Mouse (Mus musculus): ENCODE measurements at regions not wholly inside any gene's neighbourhood (a gene's known extent, or its start where the extent isn't known, plus 50 kb on each side); places are given as distances from the start of the nearest gene placed in this dataset.

DNA sequence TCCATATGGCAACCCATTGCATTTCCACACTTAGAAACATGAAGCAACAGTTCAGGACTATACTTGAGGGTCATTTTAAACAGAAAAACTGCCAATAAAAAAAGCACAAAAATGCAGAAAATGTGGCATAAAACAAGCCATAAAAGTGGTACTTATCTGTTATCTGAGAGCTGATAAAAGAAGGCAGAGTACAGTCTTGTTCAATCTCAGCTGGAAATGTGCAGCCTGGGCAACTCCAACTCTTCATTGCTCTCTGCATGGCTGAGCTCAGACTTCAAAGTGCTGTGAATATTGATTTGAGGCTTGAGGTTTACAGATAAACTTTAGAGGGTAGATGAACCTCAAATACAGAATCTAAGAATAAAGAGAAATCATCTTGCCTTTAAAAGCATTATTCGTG, 151.1 kb upstream of the Lrrn1 start:
- DNase-seq, result no peak

DNA sequence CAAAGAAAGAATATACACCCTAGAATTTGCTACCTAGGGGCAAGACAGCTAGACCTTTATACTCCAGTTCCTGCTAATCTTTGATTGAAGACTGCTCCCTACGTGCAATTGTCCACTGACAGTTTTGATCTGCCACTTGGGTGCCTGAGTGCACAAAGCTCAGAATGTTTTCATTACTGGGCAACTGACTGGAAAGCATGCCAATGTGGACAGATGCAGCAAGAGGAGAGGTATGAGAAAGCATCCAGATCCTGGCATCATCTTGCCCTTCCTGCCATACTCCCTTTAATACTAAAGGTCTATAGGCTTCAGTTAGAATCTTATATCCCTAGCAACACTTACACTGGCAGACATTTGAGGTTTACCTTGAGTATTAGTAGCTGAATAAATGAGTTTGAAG, 148.9 kb upstream of the Lrrn1 start:
- no peak for DNase-seq

DNA sequence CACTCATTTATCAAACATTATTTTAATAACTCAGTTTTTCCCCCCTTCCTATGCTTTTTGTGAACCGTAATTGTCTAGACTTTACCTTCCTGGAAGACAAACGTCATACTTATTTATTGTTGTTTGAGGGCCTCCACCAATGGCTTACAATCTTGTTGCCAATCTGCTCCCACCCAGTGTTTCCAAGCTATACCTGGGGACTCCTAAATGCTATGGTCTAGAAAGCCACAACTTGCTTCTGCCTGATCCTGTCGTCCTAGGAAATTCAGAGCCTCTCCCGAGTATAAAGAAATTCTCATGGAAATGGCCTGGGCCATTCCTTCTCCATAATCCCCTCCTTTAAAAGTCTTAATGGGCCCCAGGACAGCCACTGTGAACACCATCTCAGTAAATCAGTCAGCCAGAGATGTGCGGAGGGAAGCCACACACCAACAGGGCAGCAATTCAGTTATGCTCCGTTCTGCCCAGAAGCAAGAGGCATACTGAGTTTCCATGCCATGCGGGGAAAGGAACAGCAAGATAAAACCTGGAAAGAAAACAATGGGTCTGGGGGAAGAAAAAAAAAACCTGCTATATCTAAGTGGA, 143.4 kb upstream of the Lrrn1 start:
- DNase-seq, result no peak

DNA sequence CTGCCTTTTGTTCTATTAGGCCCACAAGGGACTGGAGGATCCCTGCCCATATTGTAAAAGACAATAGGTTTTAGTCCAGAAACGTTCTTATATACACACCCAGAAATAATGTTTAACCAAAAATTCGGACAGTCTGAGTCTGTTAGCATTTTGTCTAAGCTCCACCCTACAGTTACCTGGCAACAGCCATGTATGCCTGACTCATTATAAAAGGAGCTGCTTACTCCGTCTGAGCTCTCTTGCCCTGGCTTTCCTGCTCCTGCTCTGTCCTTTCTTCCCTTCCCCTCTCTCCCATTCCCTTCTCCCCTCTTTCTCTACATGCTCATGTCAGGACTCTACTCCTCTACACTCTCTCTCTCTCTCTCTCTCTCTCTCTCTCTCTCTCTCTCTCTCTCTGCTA, 139.7 kb upstream of the Lrrn1 start:
- DNase-seq, result no peak

DNA sequence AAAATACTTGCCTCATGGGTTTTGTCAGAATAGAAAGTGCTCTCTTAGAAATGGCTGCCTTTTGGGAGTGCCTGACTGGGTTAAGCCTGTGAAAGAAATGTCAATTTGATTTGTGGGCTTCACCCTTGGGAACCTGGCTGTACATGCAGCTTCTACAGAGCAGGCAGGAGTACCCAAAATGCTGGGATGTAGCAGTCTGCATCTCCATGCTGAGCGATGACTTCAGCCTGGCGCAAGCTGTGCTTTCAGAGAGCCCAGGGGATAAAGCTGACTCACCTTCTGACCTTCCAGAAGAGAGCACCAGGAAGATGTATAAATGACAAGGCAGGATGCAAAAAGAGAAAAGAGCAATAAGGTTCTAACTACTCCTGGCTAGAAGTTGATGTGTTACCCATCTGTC, 135.0 kb upstream of the Lrrn1 start:
- DNase-seq, result no peak

DNA sequence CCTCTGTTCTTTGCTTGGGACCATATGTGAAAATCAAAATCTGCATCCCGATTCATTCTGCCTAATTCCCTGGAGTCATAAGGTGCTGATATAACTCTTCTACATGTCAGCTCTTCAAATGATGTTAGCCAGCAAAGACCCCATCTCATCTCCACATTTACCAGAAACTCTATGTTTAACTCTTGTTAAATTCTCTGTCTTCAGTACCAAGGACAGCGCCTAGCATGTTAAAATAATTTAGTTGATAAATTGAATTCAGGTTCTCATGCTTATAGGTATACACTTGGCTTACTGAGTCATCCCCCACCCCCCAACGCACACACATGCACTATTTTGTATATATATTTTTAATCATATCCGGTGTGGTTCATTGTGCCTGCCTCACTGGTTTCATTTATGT, 113.8 kb upstream of the Lrrn1 start:
- DNase-seq, result no peak

DNA sequence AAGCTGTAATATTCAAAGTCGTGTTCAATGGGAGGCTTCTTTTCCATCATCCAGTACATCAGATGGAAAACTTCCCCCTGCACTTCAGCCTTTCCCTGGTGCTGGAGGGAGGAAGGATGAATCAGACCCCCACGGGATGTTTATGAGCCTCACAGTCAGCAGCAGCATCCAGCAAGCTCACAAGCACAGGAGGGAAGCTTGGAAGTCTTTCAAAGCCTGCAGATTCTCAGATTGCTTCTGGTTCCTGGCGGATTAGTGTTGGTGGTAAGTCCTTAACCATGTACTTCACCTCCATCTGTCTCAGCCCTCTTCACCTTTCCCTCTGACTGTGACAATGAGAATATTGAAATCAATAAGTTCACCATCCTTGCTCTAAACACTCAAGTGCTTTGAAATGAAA, 107.5 kb upstream of the Lrrn1 start:
- peak; percentile 32 for DNase-seq

DNA sequence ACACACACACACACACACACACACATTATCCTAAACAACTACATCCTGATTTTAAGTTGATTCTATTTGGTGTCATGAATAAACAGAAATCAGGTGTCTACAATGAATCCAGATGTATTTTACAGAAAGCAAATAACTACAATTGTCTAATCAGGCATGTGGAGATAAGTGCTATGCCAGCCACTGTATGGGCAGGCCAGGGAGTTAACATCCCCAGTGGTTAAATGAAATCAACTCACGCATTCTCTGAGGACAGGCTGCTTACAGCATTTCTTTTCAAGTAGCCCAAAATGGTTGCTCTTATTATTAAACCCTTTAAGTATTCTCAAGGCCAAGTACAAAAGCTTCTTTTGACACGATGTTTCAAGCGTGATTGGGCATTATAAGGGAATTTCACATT, 103.0 kb upstream of the Lrrn1 start:
- no peak for DNase-seq

DNA sequence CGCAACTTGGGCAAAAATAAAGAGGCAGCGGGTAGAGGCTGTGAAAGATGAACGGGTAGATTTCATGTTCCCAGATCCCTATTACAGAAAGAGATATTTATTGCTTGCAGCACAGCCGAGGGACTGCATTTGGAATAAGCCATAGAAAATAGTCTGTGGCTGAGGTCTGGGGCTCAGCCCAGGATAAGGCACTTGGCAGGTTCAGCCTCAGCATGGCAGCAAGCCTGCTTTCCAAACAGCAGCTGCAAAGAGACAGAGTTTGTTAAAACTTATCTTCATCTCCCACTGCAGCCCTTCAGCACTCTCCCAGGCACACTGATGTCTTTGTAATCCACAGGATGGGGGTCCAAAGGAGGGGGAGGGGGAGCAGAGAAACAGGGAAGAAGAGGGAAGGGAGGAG, 98.5 kb upstream of the Lrrn1 start:
- DNase-seq, result peak; percentile 15

DNA sequence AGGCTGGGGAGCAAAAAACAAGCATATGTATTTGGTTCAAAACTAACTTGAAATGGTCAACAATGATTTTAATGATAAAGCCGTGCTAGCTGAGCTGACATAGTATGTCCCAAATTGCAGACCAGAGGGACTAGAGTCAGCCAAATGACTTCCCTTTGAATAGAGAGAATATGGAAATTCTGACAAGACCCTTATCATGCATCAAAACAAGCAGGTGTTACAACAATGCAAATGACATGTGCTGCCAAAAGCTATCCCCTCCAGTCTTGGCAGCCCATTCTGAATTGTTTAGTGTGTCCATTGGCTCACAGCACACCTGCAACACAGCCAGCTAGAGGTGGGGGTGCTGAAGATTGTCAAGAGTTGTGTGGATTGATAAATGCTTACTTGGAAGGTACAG, 87.5 kb upstream of the Lrrn1 start:
- DNase-seq, result no peak

DNA sequence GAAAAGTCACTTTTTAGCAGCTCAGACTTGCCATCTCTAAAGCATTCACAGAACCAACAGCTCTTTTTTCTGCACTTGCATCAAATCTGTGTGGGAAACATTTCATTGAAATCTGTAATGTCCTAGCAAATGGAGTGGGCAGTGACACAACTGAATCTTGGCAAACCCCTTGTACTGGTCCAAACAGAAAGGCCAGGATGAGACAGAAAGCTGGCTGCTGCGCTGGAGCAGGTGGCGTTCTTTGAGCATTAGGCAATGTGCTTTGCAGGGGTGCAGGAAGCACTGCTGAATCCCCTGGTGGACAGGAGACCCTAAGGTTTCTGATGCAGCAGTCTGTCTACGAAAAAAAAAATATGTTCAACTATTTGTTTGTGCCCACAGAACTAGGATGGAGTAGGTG, 85.2 kb upstream of the Lrrn1 start:
- DNase-seq, result peak; percentile 7

DNA sequence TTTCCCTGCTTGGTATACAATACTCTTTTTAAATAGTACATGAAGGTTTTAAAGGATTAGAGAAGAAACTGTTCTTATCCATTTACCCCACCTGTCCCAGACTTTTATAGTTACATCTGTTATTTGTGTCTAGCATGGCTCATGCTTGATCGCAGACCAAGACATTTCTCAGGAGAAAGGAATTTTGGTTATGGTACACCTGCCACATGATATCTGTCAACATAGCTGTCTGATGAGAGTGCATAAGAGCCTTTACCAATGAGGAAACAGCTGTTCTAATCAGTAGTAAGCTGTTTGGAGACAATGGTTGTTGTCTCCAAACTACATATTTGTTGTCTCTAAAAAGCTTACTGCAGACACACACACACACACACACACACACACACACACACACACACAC, 70.3 kb upstream of the Lrrn1 start:
- DNase-seq, result no peak

DNA sequence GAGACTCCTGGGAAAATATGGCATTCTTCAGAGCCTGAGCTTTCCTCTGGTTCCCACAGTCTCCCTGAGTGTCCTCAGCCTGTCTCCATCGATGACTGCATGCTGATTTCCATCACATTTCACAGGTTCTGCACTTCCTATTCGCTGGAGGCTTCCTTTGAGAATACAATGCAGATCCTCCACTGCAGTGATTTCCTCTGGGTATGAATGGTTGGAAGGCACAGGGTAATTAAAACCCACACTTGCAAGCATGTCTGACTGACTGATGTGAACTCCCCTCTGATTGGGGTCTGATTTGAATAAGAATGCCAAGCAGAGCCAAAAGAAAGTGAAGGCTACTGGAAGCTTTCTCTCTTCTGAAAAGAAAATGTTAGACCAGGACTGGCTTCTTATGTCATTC, 67.1 kb upstream of the Lrrn1 start:
- DNase-seq, result no peak

DNA sequence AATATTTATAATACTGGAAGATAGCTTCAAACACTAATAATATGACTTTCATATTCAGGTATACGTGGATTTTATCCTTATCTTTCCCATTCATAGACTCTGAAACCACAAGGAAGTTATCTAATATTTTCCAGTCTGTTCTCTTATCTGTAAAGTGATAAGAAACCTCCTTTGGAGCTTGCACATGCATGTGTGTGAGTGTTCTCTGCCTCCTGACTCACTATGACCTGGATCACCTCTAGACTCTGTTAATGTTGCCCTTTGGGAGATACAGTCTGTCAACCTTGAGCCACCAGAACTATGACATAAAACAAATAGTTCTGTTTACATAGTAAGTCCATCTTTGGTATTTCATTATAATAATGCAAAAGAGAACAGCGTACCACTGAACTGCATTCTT, 56.2 kb upstream of the Lrrn1 start:
- no peak for DNase-seq

DNA sequence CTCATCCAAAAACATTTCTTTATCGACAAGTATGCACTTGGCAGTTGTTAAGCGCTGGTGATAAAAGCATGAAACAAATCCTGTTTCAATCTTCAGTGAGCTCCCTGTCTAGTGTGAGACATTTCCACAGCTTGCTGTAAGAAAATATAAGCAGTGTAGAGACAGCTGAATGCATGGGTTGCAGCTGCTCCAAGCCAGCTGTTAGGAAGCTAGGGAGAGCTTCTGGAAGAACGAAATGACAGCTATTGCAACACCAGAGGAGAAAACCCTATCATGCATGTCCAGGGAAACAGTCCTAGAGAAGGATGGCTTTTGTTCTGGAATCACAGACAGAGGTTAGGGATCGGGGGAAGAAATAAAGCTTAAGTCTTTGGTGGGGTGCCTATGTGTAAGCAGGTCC, 55.4 kb upstream of the Lrrn1 start:
- DNase-seq, result no peak

All from layer of hippocampus, adult 9-11 months (tissue).